Mouse (Mus musculus) fibroblast of lung, adult 2 months (primary cell): ENCODE data around the gene Grb7.

ENCODE experiments used
- DNase-seq: peaks from one replicate; pipeline ENCODE4 v3.0.0-alpha.2; 2011; ENCODE audit warnings: low read depth

Gene Grb7

GRCm38 (mm10) chr11:98472696-98473095 is 26.5 kb downstream of the Grb7 start:
- DNase-seq, result no peak

GRCm38 (mm10) chr11:98473916-98474479 is 27.8 kb downstream of the Grb7 start:
- no peak for DNase-seq

- no peak for DNase-seq
Measured at GRCm38 (mm10) chr11:98474967-98475366, 28.8 kb downstream of the Grb7 start.

- no peak for DNase-seq
Measured at GRCm38 (mm10) chr11:98475630-98476433, 29.6 kb downstream of the Grb7 start.

- DNase-seq, result no peak
Measured at GRCm38 (mm10) chr11:98476434-98476807, 30.2 kb downstream of the Grb7 start.

GRCm38 (mm10) chr11:98477011-98477701 is 31.0 kb downstream of the Grb7 start:
- DNase-seq, result no peak

- DNase-seq, result no peak
Measured at GRCm38 (mm10) chr11:98479026-98479939, 33.1 kb downstream of the Grb7 start.

GRCm38 (mm10) chr11:98479940-98480497 is 33.8 kb downstream of the Grb7 start:
- no peak for DNase-seq

- no peak for DNase-seq
Measured at GRCm38 (mm10) chr11:98481231-98481630, 35.0 kb downstream of the Grb7 start.

- DNase-seq, result no peak
Measured at GRCm38 (mm10) chr11:98482067-98482466, 35.9 kb downstream of the Grb7 start.

- no peak for DNase-seq
Measured at GRCm38 (mm10) chr11:98485749-98486148, 39.6 kb downstream of the Grb7 start.

- DNase-seq, result no peak
Measured at GRCm38 (mm10) chr11:98487526-98488040, 41.4 kb downstream of the Grb7 start.

GRCm38 (mm10) chr11:98488540-98489234 is 42.5 kb downstream of the Grb7 start:
- DNase-seq, result no peak

GRCm38 (mm10) chr11:98491571-98491970 is 45.4 kb downstream of the Grb7 start:
- no peak for DNase-seq

GRCm38 (mm10) chr11:98492959-98493358 is 46.8 kb downstream of the Grb7 start:
- DNase-seq, result no peak

- DNase-seq, result no peak
Measured at GRCm38 (mm10) chr11:98493394-98493793, 47.2 kb downstream of the Grb7 start.

GRCm38 (mm10) chr11:98495176-98495719 is 49.1 kb downstream of the Grb7 start:
- no peak for DNase-seq

GRCm38 (mm10) chr11:98497388-98498288 is 51.4 kb downstream of the Grb7 start:
- no peak for DNase-seq

- DNase-seq, result no peak
Measured at GRCm38 (mm10) chr11:98504926-98505325, 58.7 kb downstream of the Grb7 start.
